Mouse (Mus musculus) urinary bladder, postnatal 25 days (tissue): ENCODE results near the gene Ddit4.
"Not testable (repeated sequence)": the region's sequence is repeated elsewhere in the genome, so short reads cannot be mapped to it uniquely, and the experiment has no call there.

Experiments
- DNase-seq: peaks from one replicate; pipeline ENCODE4 v3.0.0; 2022; ENCODE audit warnings: low spot score

Gene Ddit4

DNA sequence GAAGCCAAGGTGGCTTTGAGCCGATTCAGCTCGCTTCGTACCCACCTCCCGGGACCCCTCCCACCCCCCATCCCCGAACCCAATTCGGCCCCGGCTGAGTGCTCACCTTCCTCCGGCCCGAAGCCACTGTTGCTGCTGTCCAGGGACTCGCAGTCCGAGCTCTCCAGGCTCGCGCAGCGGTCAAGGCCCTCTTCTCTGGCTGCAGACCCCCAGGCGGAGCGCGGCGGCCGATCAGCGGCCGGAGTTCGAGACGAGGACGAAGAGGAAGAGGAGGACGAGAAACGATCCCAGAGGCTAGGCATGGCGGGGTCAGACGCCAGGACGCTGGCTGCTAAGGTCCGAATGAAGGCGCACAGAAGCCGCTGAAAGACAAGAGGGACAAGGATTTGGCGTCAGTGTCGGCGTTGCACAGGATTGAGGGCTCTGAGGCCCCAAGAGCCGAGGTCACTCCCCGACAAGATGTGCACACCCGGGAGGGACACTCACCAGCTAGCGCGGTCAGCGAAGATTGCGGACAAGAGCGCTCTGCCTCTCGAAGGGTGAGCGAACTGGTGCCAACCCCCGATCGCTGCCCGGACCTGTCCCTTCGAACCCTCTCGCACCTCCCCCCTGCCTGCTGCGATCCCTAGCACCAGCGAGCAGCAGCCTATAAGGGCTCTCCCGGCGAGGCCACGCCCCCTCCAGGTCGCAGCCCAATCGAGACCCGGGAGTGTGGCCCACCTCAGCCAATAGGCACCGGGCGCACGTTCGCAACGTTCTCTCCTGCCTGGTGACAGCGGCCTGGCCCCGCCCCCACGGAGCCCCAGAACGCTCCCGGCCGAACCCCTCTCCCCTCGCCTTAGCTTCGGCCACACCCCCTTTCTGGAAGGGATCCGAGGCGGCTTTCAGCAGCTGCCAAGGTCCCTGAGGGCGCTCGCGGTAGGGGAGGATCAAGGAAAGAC lies at the start of gene Ddit4:
Ddit4 (minus strand) TSS at position 624 of the 941 bp plus-strand sequence.
- peak; percentile 97 for DNase-seq

DNA sequence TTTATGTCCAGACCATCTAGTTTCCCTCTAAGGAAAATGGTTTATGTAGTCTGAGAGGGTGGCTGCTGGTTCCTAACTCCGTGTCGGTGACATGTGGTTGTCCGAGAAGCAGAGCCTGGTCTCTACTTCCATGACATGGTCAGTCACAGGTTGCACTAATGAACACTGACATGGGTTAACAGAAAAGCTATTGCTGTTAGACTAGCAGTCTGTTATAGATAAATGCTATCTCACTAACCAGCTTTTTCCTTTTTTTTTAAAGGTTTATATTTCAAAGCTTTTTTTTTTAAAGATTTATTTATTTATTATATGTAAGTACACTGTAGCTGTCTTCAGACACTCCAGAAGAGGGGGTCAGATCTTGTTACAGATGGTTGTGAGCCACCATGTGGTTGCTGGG lies 47.4 kb upstream of the Ddit4 start:
- DNase-seq: no peak

DNA sequence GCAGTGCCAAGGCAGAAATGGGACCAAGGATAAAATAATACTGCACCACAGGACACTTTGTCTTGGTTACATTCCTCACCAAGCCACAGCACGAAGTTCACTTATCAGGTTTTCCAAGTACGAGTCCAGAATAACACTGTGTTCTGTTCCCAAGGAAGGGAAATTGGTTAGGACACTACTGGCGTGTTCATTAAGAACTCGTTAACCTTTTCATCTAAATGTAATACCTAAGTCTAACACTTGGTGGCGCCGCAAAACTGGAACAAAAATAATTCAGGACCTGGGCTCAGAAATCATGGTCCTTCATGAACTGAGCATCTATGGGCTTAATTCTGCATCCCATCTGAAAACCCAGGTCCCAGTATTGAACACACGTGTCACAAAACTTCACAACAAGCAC lies 46.0 kb upstream of the Ddit4 start:
- peak; percentile 53 for DNase-seq

DNA sequence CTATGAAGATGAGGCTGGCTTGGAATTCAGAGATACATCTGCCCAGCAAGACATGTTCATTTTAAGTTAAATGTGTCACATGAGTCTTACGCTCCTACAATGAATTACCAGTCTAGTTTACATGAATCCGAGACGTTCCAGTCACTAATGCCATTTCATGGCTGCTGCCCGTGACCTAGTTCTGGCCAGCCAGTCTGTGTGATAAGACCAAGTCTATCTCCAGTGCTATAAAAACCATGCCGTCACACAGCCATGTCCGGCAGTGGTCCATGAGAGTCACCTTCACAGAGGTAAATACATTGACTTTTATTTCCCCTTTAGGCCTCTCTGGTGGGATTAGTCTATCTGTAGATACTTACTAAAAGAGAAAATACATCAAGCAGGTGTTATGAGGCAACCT lies 44.3 kb upstream of the Ddit4 start:
- no peak for DNase-seq

DNA sequence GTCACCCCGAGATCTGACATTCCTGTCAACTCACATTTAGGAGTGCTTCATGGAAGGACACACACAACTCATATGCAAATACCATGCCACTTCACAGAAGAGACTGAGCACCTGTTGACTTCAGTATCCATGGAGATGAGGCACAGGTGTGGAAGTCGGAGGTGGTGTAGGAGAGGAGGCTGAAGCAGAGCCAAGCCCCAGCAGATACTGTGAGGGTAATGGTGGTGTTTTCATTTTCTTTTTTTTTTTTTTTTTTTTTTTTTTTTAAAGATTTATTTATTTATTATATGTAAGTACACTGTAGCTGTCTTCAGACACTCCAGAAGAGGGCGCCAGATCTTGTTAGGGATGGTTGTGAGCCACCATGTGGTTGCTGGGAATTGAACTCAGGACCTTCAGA lies 42.2 kb upstream of the Ddit4 start:
- DNase-seq: not testable (repeated sequence)

DNA sequence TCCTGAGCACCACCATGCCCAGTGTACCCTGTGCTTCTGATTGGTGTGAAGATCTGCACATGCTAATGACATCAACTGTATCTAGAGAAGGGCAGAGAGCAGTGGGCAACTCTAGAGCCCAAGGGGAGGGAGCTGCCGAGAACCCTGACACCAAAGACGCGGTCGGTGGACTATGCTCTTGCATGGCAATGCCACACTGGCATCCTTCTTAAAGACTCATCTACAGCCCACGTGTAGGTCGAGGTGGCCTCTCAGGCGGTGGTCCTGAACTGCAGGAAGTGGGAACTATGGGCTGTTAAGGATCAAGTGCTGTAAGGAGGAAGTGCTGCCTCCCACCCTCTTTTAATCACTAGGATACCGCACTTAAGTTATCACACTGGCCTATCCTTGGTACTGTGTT lies 40.4 kb upstream of the Ddit4 start:
- DNase-seq: no peak

DNA sequence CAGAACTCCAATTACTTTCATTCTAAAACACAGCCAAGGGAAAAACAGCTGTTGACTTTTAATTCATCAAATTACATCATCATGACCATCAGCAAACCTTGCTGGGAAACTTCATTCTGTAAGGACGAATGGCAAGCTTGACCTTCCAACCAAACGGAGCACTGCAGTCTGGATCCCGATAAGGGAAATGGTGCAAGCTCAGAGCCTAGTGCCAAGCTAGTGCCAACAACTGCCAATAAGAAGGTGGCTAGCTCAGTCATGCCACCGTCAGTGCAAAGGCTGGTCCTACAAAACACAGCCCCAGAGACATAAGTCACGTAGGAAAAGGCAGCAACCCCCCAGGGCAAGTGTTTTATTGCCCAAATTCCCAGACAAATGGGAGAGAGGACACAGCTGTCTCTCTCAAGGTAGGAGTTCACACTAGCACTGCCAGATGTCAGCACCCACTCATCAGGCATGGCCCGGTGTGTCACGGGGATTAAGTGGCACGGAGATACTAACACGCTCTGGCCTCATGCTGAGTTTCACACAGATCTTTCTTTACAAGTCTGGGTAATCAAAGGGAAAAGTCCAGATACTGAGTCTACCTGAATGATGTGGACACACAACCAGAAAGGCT lies 39.7 kb upstream of the Ddit4 start:
- DNase-seq: no peak

DNA sequence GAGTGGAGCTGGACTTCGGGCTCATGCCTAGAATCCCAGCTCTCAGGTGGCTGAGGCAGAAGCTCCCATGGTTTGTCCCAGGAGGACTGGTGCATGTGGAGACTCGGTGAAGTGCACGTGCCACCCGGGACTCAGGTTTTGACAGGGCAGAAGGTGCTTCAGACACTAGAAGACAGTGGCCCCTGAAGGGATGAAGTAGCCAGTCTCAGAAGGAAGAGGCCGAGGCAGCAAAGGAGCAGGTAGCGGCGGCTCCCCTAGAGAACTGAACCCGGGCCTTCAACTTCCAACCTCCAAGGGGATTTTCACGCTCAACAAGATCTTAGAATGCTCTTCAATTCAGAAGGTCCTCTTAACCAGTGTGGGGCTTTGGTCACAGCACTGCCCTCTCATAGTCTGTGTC lies 38.8 kb upstream of the Ddit4 start:
- DNase-seq: no peak

DNA sequence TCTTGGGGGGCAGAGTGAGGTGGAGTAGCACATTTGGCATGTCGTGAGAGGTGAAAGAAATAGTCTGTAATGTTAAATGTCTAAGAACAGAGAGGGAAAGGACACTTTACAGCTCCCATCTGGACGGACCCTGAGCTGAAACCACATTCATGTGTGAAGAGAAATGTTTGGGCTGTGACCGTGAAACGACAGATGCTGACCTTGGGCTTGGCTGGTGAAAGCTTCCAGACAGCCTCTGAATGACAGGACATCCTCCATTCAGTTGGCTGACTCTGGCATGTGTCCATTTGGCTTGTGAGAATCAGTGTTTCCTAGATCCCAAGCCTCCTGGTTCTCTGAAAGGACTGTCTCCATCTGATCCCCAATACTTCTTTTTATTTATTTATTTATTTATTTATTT lies 36.4 kb upstream of the Ddit4 start:
- no peak for DNase-seq

DNA sequence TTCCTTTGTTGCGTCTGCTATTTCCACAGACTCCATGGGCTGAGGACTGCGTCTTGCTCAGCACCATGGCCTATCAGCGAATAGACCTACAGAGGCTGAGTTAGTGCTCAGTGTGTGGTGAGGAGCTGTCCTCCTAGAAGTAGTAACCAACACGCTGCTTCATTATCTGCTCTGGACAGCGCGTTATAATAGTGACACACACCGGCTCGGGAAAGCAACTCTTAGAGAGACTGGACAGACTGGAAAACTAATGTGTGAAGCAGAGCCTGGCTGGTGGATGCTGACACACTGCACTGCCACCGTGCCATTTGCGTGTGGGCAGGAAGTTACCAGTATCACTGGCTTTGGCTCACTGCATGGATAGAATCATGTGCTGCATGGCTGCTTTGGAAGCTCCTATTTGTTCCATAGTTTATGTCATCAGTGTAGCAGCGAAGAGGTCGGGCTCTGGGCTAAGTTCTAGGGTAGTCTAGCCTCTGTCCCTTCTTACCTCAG lies 30.8 kb upstream of the Ddit4 start:
- no peak for DNase-seq

DNA sequence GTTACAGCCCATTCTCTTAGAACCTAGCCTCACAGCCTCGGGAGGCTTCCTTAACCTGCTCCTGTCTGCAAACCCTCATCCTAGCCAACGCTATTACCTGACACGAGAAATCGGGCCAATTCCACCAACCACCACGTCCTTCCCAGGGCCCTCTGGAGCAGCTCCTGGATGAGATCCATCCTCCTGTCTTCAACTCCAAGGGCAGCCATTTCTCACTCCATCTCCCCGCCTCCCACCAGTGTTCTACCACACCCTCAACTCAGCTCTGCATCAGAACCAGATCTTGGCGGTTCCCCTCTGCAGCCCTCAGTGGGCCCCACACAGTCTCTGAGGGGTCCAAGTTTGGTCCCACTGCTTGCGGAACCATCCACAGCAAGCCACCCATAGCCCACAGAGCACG lies 30.2 kb upstream of the Ddit4 start:
- no peak for DNase-seq

DNA sequence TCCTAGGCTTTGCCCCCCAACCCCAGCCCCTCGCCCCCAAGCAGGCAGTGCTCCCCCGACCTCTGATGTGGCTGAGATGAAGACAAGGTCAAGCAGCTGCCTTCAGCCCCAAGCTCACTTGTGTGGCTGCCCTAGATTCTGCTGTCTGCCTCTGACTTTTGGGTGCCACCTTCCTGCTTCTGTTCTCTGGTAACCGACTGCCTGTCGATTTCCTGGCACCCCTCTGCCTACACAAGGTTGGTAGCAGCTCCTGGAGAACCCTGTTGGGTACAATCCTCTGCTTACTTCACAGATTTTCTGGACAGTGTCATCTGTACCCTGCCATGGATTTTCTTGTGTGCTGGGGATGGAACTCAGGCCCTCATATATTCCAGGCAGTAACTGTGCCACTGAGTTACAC lies 29.7 kb upstream of the Ddit4 start:
- no peak for DNase-seq

DNA sequence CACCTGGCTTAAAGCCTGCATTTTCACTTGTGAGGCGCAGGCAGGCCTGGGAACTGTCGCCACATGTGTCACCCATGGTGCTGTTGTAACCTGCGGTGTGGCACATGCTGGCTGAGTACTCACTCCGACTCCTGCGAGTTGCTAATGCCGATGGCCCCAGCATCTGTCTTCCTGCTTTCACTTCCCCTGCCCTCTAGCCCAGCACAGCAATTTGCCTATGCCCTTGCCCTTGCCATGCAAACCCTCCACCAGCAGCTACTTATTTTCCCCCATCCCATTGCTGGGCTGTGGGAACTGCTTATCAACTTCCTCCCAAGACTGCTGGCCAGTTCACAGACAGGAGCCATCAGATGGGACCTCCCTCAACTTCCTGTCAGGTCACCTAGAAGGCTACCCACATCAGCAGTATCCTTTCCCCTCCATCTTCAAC lies 29.2 kb upstream of the Ddit4 start:
- no peak for DNase-seq

DNA sequence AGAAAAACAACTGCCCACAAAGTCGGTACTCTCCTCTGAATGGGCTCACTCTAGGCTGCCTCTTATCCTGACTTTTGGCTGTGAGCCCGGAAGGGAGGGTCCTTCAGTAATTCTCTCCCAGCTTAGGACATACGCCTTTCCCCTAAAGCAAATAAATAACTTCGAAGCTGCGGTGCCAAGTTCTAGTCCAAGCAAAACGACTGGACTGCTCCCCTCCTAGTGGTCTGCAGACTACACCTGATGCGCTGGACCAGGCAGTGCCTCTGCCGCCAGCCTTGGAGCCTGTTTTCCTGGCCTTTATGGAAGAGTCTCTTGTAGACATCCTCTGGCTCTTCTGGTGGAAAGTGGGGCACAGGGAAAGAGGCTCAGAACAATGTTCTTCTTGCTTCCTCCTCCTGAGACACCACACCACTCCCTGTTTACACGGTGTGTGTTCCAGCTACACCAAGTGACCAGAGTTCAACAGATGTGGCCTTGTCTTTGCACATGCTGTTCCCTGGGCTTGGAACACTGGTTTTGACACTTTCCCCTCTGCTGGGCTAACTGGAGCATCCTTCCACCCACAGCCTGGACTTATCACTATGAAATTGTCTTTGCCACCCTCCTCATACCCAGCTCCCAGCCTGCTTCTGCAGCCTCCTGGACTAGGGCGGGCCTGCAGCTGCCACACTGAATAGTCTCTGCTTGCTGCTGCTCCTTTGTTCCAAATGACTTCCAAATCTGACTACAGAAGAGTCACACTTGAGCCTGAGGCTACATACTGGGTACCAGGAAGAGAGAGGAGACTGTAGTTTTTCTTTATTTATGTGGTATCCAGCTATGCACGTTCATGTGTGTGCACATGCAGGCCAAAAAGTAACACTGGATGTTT lies 27.5 kb upstream of the Ddit4 start:
- peak; percentile 63 for DNase-seq

DNA sequence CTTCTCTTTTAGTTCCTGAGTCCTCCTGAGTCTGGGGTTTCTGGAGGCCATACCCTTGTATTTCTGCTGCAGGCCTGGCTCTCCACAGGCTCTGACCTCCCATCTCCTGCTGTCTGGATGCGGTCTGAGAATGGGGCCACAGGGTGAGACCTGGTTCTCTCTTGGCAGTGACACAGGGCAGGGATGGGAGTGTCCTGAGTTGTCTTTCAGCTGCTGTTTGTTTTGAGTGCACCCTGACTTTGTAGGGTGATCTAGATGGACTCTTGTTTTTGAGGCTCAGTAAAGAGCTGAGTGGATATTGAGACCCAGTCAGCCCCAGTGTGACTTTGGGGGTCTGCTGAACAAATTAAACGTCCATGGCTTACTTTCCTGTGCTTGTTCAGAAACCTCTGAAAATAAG lies 26.8 kb upstream of the Ddit4 start:
- DNase-seq: no peak

DNA sequence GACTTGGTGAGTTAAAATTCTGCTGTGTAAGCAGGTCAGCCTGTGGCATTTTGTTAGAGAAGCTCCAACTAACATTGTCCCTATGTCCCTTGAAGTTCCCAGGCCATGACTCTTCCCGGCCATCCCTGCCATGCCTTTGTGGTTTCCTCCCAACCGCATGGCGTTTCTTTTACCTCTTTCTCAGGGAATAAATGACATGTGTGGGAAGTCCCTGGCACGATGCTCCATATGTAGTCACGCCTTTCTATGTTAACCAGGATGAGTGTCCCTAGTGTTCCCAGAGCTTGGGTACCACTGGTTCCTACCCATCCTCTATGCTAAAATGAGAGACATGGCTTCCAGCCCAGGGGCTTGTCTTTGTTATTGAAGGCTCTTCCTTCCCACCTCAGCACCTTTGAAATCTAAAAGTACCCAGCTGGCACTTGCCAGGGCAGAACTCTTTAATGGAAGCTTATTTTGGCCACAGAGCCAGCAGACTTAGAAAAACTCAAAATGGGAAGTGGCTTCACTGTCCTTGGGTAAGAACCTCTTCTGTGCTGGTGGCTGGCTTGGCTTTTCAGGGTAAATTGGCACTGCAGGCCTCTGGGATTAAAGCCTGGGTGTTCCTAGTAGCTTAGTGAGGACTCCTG lies 26.2 kb upstream of the Ddit4 start:
- no peak for DNase-seq

DNA sequence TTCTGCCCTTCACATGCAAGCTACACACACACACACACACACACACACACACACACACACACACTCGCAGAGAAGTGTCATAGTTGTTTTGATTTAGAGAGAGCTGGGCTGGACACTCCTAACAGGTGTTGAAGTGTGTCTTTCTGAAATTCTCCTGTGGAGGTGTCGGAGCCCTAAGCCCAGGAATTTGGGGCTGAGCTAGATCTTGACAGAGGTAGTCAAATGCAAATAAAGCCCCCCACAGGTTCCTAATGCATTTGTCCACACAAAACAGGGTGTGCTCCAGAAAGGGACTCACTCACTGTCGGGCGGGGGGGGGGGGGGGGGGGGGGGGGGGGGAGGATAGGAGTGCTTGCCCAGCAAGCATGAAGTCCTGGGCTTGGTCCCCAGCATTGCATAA lies 25.5 kb upstream of the Ddit4 start:
- no peak for DNase-seq

DNA sequence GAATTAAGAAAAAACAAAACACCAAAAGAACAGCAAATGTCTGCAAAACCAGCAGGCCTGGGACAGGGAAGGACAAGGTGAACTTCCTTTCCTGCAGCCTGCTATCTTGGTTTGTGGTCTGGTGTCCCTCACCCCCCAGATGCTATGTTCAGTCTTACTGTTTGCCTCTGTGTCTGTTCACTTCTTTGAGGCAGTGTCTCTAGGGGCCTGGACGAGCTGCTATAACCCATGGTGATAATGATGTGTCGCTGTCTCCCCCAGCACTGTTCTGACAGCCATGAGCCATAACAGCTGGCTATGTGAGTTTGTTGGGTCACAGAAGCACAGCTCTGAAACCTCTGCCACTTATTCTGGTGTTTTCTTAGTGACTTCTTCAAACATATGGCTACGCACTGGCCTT lies 23.2 kb upstream of the Ddit4 start:
- DNase-seq: no peak

DNA sequence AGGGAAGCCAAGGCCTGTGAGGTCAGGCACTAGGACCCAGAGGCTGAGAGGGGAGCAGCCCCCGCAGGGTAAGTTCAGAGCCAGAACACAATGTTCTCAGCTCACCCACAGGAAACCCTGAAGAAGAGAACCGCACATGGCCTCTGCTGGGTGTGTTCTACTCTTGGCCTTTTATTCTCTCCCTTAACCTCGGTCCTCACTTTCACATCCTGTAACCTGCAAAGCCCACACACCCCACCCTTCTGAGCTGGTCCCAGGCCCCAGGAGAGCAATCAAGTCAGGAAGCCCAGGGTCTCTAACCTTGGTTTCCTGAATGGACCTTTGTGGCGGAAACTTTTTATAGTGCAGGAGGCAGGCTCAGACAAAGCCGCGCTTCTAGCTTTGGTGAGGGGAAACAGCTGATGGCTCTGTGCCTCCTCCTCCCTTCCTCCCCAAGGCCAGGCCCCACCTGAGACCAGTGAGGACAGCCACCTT lies 22.6 kb upstream of the Ddit4 start:
- DNase-seq: no peak

DNA sequence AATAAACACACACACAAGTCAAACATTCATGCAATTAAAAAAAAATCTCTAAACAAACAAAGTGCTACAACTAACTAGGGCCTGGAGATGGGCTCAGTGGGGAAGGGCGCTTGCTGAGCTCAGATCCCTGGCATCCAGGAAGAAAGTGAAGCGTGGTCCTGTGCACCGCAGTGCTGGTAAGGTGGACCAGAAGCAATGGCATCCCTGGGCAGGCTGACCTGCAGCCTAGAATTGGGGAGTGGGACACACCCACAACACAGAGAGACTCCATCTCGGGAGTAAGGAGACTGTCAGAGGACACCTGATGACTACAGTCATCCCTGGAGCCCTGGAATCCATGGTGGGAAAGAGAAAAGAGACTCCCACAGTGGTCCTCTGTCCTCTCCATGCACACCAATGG lies 21.8 kb upstream of the Ddit4 start:
- no peak for DNase-seq

DNA sequence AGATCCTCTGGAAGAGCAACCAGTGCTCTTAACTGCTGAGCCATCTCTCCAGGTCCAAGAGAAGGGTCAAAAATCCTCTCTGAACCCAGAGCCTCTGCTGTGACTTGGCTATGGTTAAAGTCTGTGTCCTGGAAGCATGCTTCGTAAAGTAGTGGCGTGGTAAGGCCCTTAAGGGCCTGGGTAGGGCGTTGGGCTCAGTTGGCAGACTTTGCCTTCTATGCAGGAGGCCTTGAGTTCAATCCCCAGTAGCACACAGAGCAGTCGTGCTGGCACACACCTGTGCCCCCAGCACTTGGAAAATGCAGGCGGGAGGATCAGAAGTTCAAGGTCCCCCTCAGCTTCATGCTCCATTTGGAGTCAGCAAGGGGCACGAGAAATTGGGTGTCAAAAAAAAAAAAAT lies 21.4 kb upstream of the Ddit4 start:
- DNase-seq: no peak

DNA sequence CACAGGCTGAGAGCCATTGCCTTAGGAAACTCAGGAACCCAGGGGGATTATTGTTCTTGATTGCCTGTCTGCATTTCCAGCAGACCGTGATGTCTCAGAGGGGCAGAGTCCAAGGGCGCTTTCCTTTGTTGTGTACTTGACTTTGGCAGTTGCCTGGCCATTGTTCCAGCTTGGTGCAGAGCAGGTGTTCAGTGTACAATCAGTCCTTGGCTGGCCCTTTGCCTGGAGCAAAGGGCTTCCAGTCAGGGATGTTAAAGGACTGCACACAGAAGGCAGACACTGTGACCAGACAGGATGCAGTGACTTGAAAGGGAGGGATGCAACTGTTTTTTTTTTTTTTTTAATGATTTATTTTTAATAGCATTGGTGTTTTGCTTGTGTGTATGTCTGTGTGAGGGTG lies 20.9 kb upstream of the Ddit4 start:
- DNase-seq: no peak
